Mouse (Mus musculus) mature B cell (primary cell): ENCODE data around the gene Dbndd1.
"Not testable (repeated sequence)": the region's sequence is repeated elsewhere in the genome, so short reads cannot be mapped to it uniquely, and the experiment has no call there.

Experiments
- in situ Hi-C: fragments of 300-500 bp; cut with MboI; formaldehyde crosslinking; loops from 2 replicates; pipeline ENCODE4 v1.14.3; 2019

The Dbndd1 gene

DNA sequence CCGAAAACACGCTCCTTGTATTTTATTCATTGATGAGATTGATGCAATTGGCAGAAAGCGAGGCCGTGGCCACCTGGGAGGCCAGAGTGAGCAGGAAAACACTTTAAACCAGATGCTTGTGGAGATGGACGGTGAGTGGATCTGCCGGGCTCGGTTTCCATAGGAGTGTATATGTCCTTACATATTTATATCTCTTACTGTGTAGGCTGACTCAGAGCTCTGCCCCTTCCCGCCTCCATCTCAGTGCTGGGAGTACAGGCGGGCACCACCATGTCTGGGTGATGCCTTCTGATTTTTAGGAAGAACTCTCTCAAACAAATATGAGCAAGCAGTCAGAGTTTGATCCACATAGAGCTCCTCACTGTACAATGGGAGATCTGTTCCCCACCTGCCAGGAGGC, 22.4 kb downstream of the Dbndd1 start:
- in situ Hi-C loops, result no loop called here

DNA sequence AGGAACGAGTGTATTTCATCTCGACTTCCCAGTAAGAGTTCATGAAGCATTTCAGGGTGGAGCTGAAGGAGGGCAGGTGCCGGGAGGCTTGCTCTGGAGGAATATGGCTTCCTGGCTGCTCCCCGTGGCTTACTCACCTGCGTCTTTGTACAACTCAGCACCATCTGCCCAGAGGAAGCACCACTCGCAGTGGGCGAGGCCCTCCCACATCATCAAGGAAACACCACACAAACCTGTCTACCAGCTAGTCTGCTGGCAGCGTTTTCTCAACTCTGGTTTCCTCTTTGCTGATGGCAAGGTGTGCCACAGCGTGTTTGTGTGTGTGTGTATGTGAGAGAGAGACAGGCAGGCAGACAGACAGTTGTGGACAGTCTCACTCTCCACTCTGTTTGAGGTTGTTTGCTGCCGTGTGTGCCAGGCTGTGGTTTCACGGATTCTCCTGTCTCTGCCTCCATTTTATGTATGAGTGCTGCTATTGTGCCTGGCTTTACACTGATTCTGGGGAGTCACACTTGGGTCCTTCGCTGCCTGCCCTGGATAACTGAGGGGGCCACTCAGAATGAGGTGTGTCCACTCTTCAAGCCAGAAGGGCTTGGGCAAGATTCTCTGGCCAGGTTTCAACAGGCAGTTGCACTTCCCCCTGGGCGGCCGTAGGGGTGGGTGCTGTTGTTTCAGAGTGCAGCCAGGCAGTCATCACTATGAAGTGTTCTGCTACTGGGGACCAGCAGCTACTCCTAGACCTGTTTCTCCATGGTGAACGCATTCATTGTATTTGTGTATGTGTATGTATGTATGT, 23.8 kb downstream of the Dbndd1 start:
- in situ Hi-C loops, result no loop called here

DNA sequence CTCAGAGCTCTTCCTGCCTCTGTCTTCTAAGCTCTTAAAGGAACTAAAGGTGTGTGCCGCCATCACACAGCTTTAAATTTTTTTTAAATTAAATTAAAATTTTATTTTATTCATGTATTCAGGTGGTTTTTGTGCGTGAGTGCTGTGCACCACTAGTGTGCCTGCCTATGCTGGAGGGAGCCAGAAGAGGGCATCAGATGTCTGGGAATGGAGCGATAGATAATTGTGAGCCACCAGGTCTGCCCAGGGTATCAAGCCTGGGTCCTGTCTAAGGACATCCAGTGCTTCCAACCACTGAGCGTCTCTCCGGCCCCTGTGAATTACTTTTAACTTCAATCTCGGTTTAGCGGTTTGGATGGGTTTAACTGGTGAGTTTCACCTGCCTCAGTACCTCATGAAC, 32.6 kb downstream of the Dbndd1 start:
- in situ Hi-C loops, result no loop called here

GRCm38 (mm10) chr8:123478456-123479218, 36.6 kb downstream of the Dbndd1 start:
- in situ Hi-C loops, result no loop called here

GRCm38 (mm10) chr8:123477737-123478258, 37.5 kb downstream of the Dbndd1 start, which contains the start of gene Afg3l1:
Gene Afg3l1, plus strand, starts transcription at chr8:123477903.
- in situ Hi-C loops, result no loop called here

GRCm38 (mm10) chr8:123476911-123477736, 38.1 kb downstream of the Dbndd1 start:
- in situ Hi-C loops, result no loop called here

GRCm38 (mm10) chr8:123474549-123474948, 40.7 kb downstream of the Dbndd1 start:
- in situ Hi-C loops, result not testable (repeated sequence)

- in situ Hi-C loops, result not testable (repeated sequence)
These were observed 42.3 kb downstream of the Dbndd1 start for GRCm38 (mm10) chr8:123472991-123473390.

GRCm38 (mm10) chr8:123467476-123467875, 47.8 kb downstream of the Dbndd1 start:
- in situ Hi-C loops, result no loop called here

DNA sequence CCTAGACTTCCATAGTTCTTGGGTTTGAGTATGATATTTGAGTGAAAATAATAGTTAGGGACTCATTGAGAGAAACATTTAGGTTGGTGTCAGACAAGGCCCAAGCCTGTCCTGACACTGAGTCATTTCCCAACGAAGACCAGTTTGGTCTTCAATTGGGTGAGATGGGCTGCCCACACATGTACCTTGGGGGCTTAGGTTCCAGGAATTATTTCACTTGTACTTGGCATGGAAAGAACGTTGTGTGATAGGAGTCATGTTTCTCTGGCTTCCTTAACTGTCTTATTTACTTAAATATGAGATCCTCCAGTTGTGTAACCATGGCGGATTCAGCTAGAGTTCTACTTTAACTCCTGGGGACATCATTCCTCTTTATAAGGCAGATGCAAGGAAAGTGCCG, 51.6 kb downstream of the Dbndd1 start:
- in situ Hi-C loops, result no loop called here
